Mouse (Mus musculus): ENCODE results near the gene Trpm5. TPM values are rescaled to one million over a fixed set of nuclear protein-coding genes. Genes with fewer than 3 reads are reported as not detected.

The Trpm5 gene
- total RNA-seq, 2 experiments from 2014 or later = not detected

- ATAC-seq (replicated peaks; ENCODE audit: poor library complexity) = peak; percentile 32
Measured at GRCm38 (mm10) chr7:143042897-143043300, 51.5 kb downstream of the Trpm5 start.

GRCm38 (mm10) chr7:143042089-143042488 lies 52.4 kb downstream of the Trpm5 start:
- no peak for ATAC-seq (replicated peaks; ENCODE audit: poor library complexity)

- ATAC-seq (replicated peaks; ENCODE audit: poor library complexity) = no peak
Measured at GRCm38 (mm10) chr7:143041138-143041822, 53.2 kb downstream of the Trpm5 start.

DNA sequence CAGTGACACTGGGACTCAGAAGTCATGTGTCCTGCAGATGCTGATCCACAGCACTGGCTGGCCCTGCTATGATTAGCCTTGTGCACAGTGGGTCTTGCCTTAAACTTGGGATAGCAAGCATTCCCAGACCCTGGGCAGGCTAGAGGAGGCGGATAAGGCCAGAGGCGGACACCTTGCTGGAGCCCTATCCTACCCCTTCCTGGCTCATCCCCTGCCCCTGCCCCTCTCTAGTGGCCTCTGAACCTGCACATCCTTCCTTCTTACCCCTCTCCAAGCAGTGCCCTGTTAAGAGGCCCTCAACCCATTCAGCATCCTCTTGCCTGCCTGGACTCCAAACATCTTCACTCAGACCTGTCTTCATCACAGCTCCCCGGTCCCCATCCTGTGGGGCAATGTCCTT lies 53.9 kb downstream of the Trpm5 start:
- ATAC-seq (replicated peaks; ENCODE audit: poor library complexity) = no peak

- peak; percentile 72 for ATAC-seq (replicated peaks; ENCODE audit: poor library complexity)
Measured at GRCm38 (mm10) chr7:143038174-143038931, 56.1 kb downstream of the Trpm5 start.

DNA sequence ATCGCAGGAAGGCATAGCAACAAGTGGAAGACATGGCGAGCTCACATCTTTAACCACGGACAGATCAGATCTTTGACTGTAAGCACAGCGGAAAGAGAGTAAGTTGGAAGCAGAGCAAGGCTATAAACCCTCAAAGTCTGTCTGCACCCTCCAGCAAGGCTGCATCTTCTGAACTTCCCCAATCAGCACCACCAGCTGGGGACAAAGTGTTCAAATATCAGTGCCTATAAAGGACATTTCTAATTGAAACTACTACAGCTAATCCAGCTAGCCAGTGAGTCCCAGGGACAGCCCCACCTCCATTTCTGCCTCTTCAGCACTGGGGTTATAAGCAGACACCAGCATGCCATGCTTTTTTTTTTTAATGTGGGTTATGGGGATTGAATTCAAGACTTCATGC lies 57.1 kb downstream of the Trpm5 start:
- ATAC-seq (replicated peaks; ENCODE audit: poor library complexity) = no peak

GRCm38 (mm10) chr7:143036787-143037186 lies 57.7 kb downstream of the Trpm5 start:
- ATAC-seq (replicated peaks; ENCODE audit: poor library complexity) = no peak

DNA sequence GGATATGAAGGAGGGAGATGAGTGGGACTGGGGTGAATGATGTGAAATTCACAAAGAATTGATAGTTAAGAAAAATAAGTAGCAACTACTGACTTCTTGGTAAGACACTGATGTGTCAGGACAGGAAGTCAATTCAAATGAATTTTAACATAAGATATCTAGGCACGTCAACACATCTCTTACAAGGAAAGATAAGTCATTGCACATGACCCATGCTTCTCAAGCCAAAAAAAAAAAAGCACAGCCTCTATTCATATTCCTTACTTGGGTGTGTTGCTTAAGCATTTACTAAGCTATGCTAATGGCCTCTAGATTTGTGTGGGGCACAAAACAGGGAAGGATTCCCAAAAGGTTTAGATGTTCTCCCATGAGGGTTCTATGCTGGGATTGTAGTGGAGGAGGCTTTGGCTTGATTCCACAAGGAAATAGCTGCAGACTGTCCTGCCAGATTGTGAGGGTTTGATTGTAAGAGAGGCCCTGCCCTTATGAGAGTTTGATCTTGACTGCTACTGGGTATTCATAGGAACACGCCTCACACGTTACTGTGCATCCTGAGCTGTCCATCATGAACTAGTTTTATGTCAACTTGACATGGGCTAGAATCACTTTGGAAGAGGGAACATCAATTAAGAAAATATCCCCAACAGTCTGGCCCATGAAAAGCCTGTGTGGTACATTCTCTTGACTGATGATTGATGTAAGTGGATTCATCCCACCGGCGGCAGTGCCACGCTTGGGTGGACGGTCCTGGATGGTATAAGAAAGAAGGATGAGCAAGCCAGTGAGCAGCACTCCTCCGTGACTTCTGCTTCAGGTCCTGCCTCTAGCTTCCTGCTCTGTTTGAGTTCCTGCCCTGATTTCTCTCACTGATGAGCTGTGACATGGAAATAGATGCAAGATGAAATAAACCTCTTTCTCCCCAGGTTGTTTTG lies 59.7 kb downstream of the Trpm5 start:
- ATAC-seq (replicated peaks; ENCODE audit: poor library complexity) = no peak

DNA sequence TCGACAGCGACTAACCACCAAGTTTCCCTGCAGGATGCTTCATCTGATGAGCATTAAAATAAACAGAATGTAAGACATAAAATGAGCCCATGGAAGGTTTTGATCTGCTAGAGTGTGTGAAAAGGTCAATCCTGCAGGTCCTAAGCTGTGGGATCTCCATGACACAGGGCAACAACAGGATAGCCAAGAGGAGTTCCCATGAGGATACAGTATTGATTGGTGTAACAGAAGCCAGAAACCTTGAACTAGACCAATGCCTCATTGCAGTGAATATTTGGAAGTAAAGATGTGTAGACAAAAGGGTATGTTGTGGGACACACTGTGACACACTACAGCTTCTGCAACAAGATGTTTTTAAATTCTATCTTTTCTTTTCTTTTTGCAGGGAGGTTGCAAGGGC lies 60.3 kb downstream of the Trpm5 start:
- no peak for ATAC-seq (replicated peaks; ENCODE audit: poor library complexity)

DNA sequence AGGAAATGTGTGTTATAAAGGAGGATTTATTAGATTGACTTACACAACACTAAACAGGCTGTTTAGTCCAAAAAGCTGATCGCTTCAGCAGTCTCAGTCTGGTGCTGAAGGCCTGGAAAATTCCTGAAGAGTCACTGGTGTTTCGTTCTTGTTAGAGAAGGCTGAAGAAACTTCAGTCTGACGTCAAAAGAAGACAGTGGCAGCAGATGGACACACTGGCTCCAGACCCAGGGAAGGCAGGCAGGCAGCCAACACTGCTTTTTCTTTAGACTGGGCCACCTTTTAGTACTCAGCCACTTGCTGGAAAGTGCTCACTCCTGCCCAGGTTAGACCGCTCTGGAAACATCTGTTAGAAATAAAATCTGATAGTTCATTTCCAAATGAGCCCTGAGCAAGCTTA lies 60.9 kb downstream of the Trpm5 start:
- ATAC-seq (replicated peaks; ENCODE audit: poor library complexity) = no peak

- no peak for ATAC-seq (replicated peaks; ENCODE audit: poor library complexity)
Measured at GRCm38 (mm10) chr7:143031816-143032215, 62.6 kb downstream of the Trpm5 start.

DNA sequence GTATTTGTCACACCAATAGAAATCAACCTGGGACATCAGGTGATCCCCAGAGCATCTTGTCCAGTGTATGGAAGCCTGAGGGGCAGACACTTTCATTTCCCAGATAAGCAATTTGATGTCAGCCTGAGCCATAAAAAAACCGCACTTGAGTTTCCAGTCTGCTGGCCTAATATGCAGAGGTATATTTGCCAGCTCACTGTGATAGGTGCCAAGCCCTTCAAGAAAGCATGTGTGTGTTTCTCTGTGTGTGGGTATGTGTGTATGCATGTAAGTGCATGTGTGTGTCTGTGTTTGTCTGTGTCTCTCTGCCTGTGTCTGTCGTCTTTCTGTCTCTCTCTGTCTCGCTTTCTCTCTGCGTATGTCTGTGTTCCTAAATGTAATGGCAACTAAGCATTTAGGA lies 67.2 kb downstream of the Trpm5 start:
- ATAC-seq (replicated peaks; ENCODE audit: poor library complexity) = no peak

- no peak for ATAC-seq (replicated peaks; ENCODE audit: poor library complexity)
Measured at GRCm38 (mm10) chr7:143025496-143025895, 68.9 kb downstream of the Trpm5 start.

DNA sequence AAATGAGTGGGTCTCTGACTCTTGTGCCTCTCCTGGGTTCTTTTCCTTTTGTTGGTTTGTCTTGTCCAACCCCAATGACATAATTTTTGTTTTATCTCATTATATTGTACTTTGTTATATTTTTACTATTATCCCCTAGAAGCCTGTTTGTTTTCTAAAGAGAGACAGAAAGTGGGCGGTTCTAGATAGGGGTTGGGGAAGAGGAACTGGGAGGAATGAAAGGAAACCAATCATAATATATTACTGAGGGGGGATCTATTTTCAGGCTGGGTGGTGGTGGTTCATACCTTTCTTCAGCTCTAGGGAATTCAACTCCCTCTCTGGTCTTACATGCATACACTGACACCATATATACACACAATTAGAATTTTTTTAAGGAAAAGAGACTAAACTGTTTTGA lies 70.1 kb downstream of the Trpm5 start:
- ATAC-seq (replicated peaks; ENCODE audit: poor library complexity) = no peak

DNA sequence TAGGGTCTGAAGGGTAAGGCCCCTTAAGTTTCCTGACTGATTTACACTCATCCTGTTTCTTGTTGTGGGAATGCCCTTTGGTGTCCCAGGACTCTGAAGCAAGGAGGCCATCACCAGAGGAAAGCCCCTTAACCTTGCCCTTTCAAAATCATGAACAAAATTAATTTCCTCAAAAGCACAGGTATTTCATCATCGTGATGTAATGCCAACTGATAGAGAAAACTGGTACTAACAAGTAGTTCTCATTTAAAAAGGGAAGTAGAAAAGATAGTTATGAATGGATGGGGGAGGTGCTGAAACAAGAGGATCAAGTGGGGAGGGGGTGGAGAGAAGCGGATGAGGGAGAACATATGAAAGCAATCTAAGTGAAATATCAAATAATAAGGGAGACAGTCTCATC lies 70.9 kb downstream of the Trpm5 start:
- peak; percentile 55 for ATAC-seq (replicated peaks; ENCODE audit: poor library complexity)

- peak; percentile 59 for ATAC-seq (replicated peaks; ENCODE audit: poor library complexity)
Measured at GRCm38 (mm10) chr7:143021356-143022164, 72.9 kb downstream of the Trpm5 start.

- ATAC-seq (replicated peaks; ENCODE audit: poor library complexity) = no peak
Measured at GRCm38 (mm10) chr7:143020764-143021163, 73.7 kb downstream of the Trpm5 start.

- no peak for ATAC-seq (replicated peaks; ENCODE audit: poor library complexity)
Measured at GRCm38 (mm10) chr7:143020040-143020439, 74.4 kb downstream of the Trpm5 start.
